Mouse (Mus musculus): ENCODE data around the gene Atp2b1.

GRCm38 (mm10) chr10:98942999-98943398 lies 28.8 kb downstream of the Atp2b1 start:
- no peak for TF ChIP-seq CEBPB (IDR thresholded peaks at IDR 0.05; ENCODE audit: low read depth)
- TF ChIP-seq CTCF (IDR thresholded peaks at IDR 0.05; ENCODE audit: control insufficient read depth, insufficient read depth, insufficient read length): no peak
- no peak for TF ChIP-seq FOSL1 (IDR thresholded peaks at IDR 0.05; ENCODE audit: insufficient read depth, low read length, poor library complexity, severe bottlenecking)
- TF ChIP-seq MYOD1 (IDR thresholded peaks at IDR 0.05; ENCODE audit: control insufficient read depth, insufficient read length, low read depth): no peak
- TF ChIP-seq MYOG (IDR thresholded peaks at IDR 0.05; ENCODE audit: control insufficient read depth, extremely low read depth, insufficient read length): no peak
- no peak for TF ChIP-seq MAX (IDR thresholded peaks at IDR 0.05)
- TF ChIP-seq USF1 (IDR thresholded peaks at IDR 0.05; ENCODE audit: low read depth): no peak
